Mouse (Mus musculus): Measurements from ENCODE around the gene Ptbp3. TPM values are rescaled to one million over a fixed set of nuclear protein-coding genes. Genes with fewer than 3 reads are reported as not detected.
A peak's percentile ranks its signal among the peaks of the same experiment; 100 is the strongest.

Ptbp3 gene
- polyA plus RNA-seq, 1 experiment from 2014 or later: 23.7 TPM

GRCm38 (mm10) chr4:59548011-59548559, 1.1 kb downstream of the Ptbp3 start:
- Histone ChIP-seq H3K36me3 (ENCODE audit: control insufficient read depth, insufficient read depth, low read length) (no peaks in the 10 kb centered on the region), H3K9me3 (ENCODE audit: control insufficient read depth, low read length) (no peaks in the 10 kb centered on the region), H3K9ac (replicated peaks; ENCODE audit: low read length) (peak overlapping the region; percentile 91), H3K4me3 (replicated peaks; ENCODE audit: low read depth, low read length) (peak overlapping the region; percentile 84), H3K4me1 (ENCODE audit: control insufficient read depth, insufficient read depth, low read length) (peaks cover 7% of the 10 kb centered on the region), H3K4me2 (ENCODE audit: low read length) (peak overlapping the region; percentile 74), H3K27ac (replicated peaks; ENCODE audit: low read depth, low read length) (peak overlapping the region; percentile 90; the same call in 1 of the 2 replicates), H3K27me3 (ENCODE audit: control insufficient read depth, insufficient read depth, low read length) (no peaks in the 10 kb centered on the region)
- DNase-seq (peak; percentile 18), ATAC-seq (ENCODE audit: low FRiP score, low TSS enrichment) (no peak)
- 8% methylated on average over 18 of the region's 18 CpGs for WGBS

- Histone ChIP-seq H3K27ac (replicated peaks; ENCODE audit: low read depth, low read length) (no peak overlapping the region), H3K4me2 (ENCODE audit: low read length) (peak overlapping the region; percentile 74), H3K9ac (replicated peaks; ENCODE audit: low read length) (no peak overlapping the region), H3K27me3 (ENCODE audit: control insufficient read depth, insufficient read depth, low read length) (no peaks in the 10 kb centered on the region), H3K9me3 (ENCODE audit: control insufficient read depth, low read length) (no peaks in the 10 kb centered on the region), H3K36me3 (ENCODE audit: control insufficient read depth, insufficient read depth, low read length) (no peaks in the 10 kb centered on the region), H3K4me3 (replicated peaks; ENCODE audit: low read depth, low read length) (peak overlapping the region; percentile 84), H3K4me1 (ENCODE audit: control insufficient read depth, insufficient read depth, low read length) (peaks cover 7% of the 10 kb centered on the region)
- WGBS: 34% methylated on average over 11 of the region's 11 CpGs
- ATAC-seq (ENCODE audit: low FRiP score, low TSS enrichment) (no peak), DNase-seq (peak; percentile 10)
Measured at GRCm38 (mm10) chr4:59547136-59547889, 1.9 kb downstream of the Ptbp3 start.

GRCm38 (mm10) chr4:59546285-59547071, 2.7 kb downstream of the Ptbp3 start:
- Histone ChIP-seq H3K27ac (replicated peaks; ENCODE audit: low read depth, low read length) (no peak overlapping the region), H3K36me3 (ENCODE audit: control insufficient read depth, insufficient read depth, low read length) (no peaks in the 10 kb centered on the region), H3K4me1 (ENCODE audit: control insufficient read depth, insufficient read depth, low read length) (peaks cover 7% of the 10 kb centered on the region), H3K4me2 (ENCODE audit: low read length) (peak overlapping the region; percentile 5; the same call in 1 of the 2 replicates), H3K9me3 (ENCODE audit: control insufficient read depth, low read length) (no peaks in the 10 kb centered on the region), H3K9ac (replicated peaks; ENCODE audit: low read length) (no peak overlapping the region), H3K27me3 (ENCODE audit: control insufficient read depth, insufficient read depth, low read length) (no peaks in the 10 kb centered on the region), H3K4me3 (replicated peaks; ENCODE audit: low read depth, low read length) (no peak overlapping the region)
- no peak for DNase-seq
- no peak for ATAC-seq (ENCODE audit: low FRiP score, low TSS enrichment)
- 71% methylated on average over 7 of the region's 7 CpGs for WGBS

GRCm38 (mm10) chr4:59544654-59545053, 4.5 kb downstream of the Ptbp3 start:
- Histone ChIP-seq H3K4me2 (ENCODE audit: low read length) (no peak overlapping the region), H3K9me3 (ENCODE audit: control insufficient read depth, low read length) (no peaks in the 10 kb centered on the region), H3K9ac (replicated peaks; ENCODE audit: low read length) (no peak overlapping the region), H3K4me1 (ENCODE audit: control insufficient read depth, insufficient read depth, low read length) (peaks cover 7% of the 10 kb centered on the region), H3K4me3 (replicated peaks; ENCODE audit: low read depth, low read length) (no peak overlapping the region), H3K27me3 (ENCODE audit: control insufficient read depth, insufficient read depth, low read length) (no peaks in the 10 kb centered on the region), H3K36me3 (ENCODE audit: control insufficient read depth, insufficient read depth, low read length) (no peaks in the 10 kb centered on the region), H3K27ac (replicated peaks; ENCODE audit: low read depth, low read length) (no peak overlapping the region)
- DNase-seq (no peak), ATAC-seq (ENCODE audit: low FRiP score, low TSS enrichment) (no peak)
- 76% methylated on average over 2 of the region's 2 CpGs for WGBS

GRCm38 (mm10) chr4:59543006-59543405, 6.2 kb downstream of the Ptbp3 start:
- Histone ChIP-seq H3K4me1 (ENCODE audit: control insufficient read depth, insufficient read depth, low read length) (peaks cover 7% of the 10 kb centered on the region), H3K9ac (replicated peaks; ENCODE audit: low read length) (no peak overlapping the region), H3K36me3 (ENCODE audit: control insufficient read depth, insufficient read depth, low read length) (no peaks in the 10 kb centered on the region), H3K27ac (replicated peaks; ENCODE audit: low read depth, low read length) (no peak overlapping the region), H3K4me3 (replicated peaks; ENCODE audit: low read depth, low read length) (no peak overlapping the region), H3K4me2 (ENCODE audit: low read length) (no peak overlapping the region), H3K9me3 (ENCODE audit: control insufficient read depth, low read length) (no peaks in the 10 kb centered on the region), H3K27me3 (ENCODE audit: control insufficient read depth, insufficient read depth, low read length) (no peaks in the 10 kb centered on the region)
- ATAC-seq (ENCODE audit: low FRiP score, low TSS enrichment) (no peak), DNase-seq (no peak)

GRCm38 (mm10) chr4:59536281-59536680, 12.9 kb downstream of the Ptbp3 start:
- Histone ChIP-seq H3K9ac (replicated peaks; ENCODE audit: low read length) (no peak overlapping the region), H3K4me2 (ENCODE audit: low read length) (no peak overlapping the region), H3K27ac (replicated peaks; ENCODE audit: low read depth, low read length) (no peak overlapping the region), H3K9me3 (ENCODE audit: control insufficient read depth, low read length) (no peaks in the 10 kb centered on the region), H3K4me1 (ENCODE audit: control insufficient read depth, insufficient read depth, low read length) (no peaks in the 10 kb centered on the region), H3K27me3 (ENCODE audit: control insufficient read depth, insufficient read depth, low read length) (no peaks in the 10 kb centered on the region), H3K4me3 (replicated peaks; ENCODE audit: low read depth, low read length) (no peak overlapping the region), H3K36me3 (ENCODE audit: control insufficient read depth, insufficient read depth, low read length) (no peaks in the 10 kb centered on the region)
- ATAC-seq (ENCODE audit: low FRiP score, low TSS enrichment) (no peak), DNase-seq (no peak)
- WGBS: 94% methylated on average over 1 of the region's 1 CpGs

- Histone ChIP-seq H3K9me3 (ENCODE audit: control insufficient read depth, low read length) (no peaks in the 10 kb centered on the region), H3K27me3 (ENCODE audit: control insufficient read depth, insufficient read depth, low read length) (no peaks in the 10 kb centered on the region), H3K4me3 (replicated peaks; ENCODE audit: low read depth, low read length) (no peak overlapping the region), H3K36me3 (ENCODE audit: control insufficient read depth, insufficient read depth, low read length) (no peaks in the 10 kb centered on the region), H3K4me1 (ENCODE audit: control insufficient read depth, insufficient read depth, low read length) (no peaks in the 10 kb centered on the region), H3K9ac (replicated peaks; ENCODE audit: low read length) (no peak overlapping the region), H3K27ac (replicated peaks; ENCODE audit: low read depth, low read length) (no peak overlapping the region), H3K4me2 (ENCODE audit: low read length) (no peak overlapping the region)
- DNase-seq (no peak), ATAC-seq (ENCODE audit: low FRiP score, low TSS enrichment) (no peak)
Measured at GRCm38 (mm10) chr4:59535624-59536023, 13.5 kb downstream of the Ptbp3 start.

- Histone ChIP-seq H3K9ac (replicated peaks; ENCODE audit: low read length) (no peak overlapping the region), H3K27ac (replicated peaks; ENCODE audit: low read depth, low read length) (no peak overlapping the region), H3K36me3 (ENCODE audit: control insufficient read depth, insufficient read depth, low read length) (no peaks in the 10 kb centered on the region), H3K4me1 (ENCODE audit: control insufficient read depth, insufficient read depth, low read length) (no peaks in the 10 kb centered on the region), H3K4me2 (ENCODE audit: low read length) (no peak overlapping the region), H3K9me3 (ENCODE audit: control insufficient read depth, low read length) (no peaks in the 10 kb centered on the region), H3K27me3 (ENCODE audit: control insufficient read depth, insufficient read depth, low read length) (no peaks in the 10 kb centered on the region), H3K4me3 (replicated peaks; ENCODE audit: low read depth, low read length) (no peak overlapping the region)
- DNase-seq: no peak
- 83% methylated on average over 2 of the region's 2 CpGs for WGBS
- no peak for ATAC-seq (ENCODE audit: low FRiP score, low TSS enrichment)
Measured at GRCm38 (mm10) chr4:59533268-59533667, 15.9 kb downstream of the Ptbp3 start.

Data from midbrain, embryonic 14.5 days (tissue).